Mouse (Mus musculus): ENCODE results near the gene Crhr1. TPM values are rescaled to one million over a fixed set of nuclear protein-coding genes. Genes with fewer than 3 reads are reported as not detected.

The Crhr1 gene
- 0.10 TPM for polyA plus RNA-seq (2014; fragmentation: Illumina TruSeq; extraction: RNeasy Lipid Tissue Mini Kit (QIAGEN cat#74804); ENCODE audit: low read depth, low replicate concordance)

GRCm38 (mm10) chr11:104132580-104133441 is at the start of gene Crhr1:
Gene Crhr1, plus strand, starts transcription at chr11:104132855.

GRCm38 (mm10) chr11:104186135-104186836 is 53.6 kb downstream of the Crhr1 start, which contains the start of gene Sppl2c:
Gene Sppl2c, plus strand, starts transcription at chr11:104186327.

Other genes starting within 250 kb of the Crhr1 start
- 6.5 TPM for gene Nsf, start 178.8 kb upstream of the Crhr1 start, polyA plus RNA-seq (2014; fragmentation: Illumina TruSeq; extraction: RNeasy Lipid Tissue Mini Kit (QIAGEN cat#74804); ENCODE audit: low read depth, low replicate concordance)
- 23.6 TPM for gene Arf2, start 166.1 kb upstream of the Crhr1 start, polyA plus RNA-seq (2014; fragmentation: Illumina TruSeq; extraction: RNeasy Lipid Tissue Mini Kit (QIAGEN cat#74804); ENCODE audit: low read depth, low replicate concordance)
- 12.2 TPM for gene Sppl2c, start 53.5 kb downstream of the Crhr1 start, polyA plus RNA-seq (2014; fragmentation: Illumina TruSeq; extraction: RNeasy Lipid Tissue Mini Kit (QIAGEN cat#74804); ENCODE audit: low read depth, low replicate concordance)
- 0.50 TPM for gene Mapt, start 98.5 kb downstream of the Crhr1 start, polyA plus RNA-seq (2014; fragmentation: Illumina TruSeq; extraction: RNeasy Lipid Tissue Mini Kit (QIAGEN cat#74804); ENCODE audit: low read depth, low replicate concordance)